Mouse (Mus musculus): ENCODE measurements around the gene Rpl7a. TPM values are rescaled to one million over a fixed set of nuclear protein-coding genes. Genes with fewer than 3 reads are reported as not detected.

The Rpl7a gene
- 873 TPM for total RNA-seq (2023)

GRCm38 (mm10) chr2:26910124-26910993 lies at the start of gene Rpl7a, which contains the start of gene Med22:
Gene Rpl7a (plus strand): TSS chr2:26910764.
Gene Med22 (minus strand): TSS chr2:26910677.

GRCm38 (mm10) chr2:26864879-26865278 lies 45.7 kb upstream of the Rpl7a start, which contains the start of gene Abo:
Gene Abo (minus strand): TSS chr2:26864979.

GRCm38 (mm10) chr2:26902467-26903220 lies 7.9 kb upstream of the Rpl7a start, which contains the start of gene Surf6:
Gene Surf6 (minus strand): TSS chr2:26902879.

GRCm38 (mm10) chr2:26915927-26916728 lies 5.6 kb downstream of the Rpl7a start, which contains the start of the genes Surf2 and Surf1:
Gene Surf2 (plus strand): TSS chr2:26916367.
Gene Surf1 (minus strand): TSS chr2:26916530.

GRCm38 (mm10) chr2:26933304-26934055 lies 22.9 kb downstream of the Rpl7a start, which contains the start of the genes Surf4 and Stkld1:
Gene Surf4 (minus strand): TSS chr2:26933928.
Gene Stkld1 (plus strand): TSS chr2:26934047.

Other genes starting within 250 kb of the Rpl7a start
- gene Lcn4, start 239.5 kb upstream of the Rpl7a start, total RNA-seq (2023) = 3.5 TPM
- not detected for gene Abo, start 45.8 kb upstream of the Rpl7a start, total RNA-seq (2023)
- gene Surf6, start 7.9 kb upstream of the Rpl7a start, total RNA-seq (2023) = 59.3 TPM
- 20.6 TPM for gene Med22, start 87 bp upstream of the Rpl7a start, total RNA-seq (2023)
- gene Surf2, start 5.6 kb downstream of the Rpl7a start, total RNA-seq (2023) = 42.9 TPM
- gene Surf1, start 5.8 kb downstream of the Rpl7a start, total RNA-seq (2023) = 67.4 TPM
- 75.3 TPM for gene Surf4, start 23.2 kb downstream of the Rpl7a start, total RNA-seq (2023)
- gene Stkld1, start 23.3 kb downstream of the Rpl7a start, total RNA-seq (2023) = not detected
- 72.2 TPM for gene Rexo4, start 53.6 kb downstream of the Rpl7a start, total RNA-seq (2023)
- not detected for gene Adamts13, start 62.7 kb downstream of the Rpl7a start, total RNA-seq (2023)
- 37.2 TPM for gene Cacfd1, start 99.2 kb downstream of the Rpl7a start, total RNA-seq (2023)
- 1.6 TPM for gene Slc2a6, start 117.2 kb downstream of the Rpl7a start, total RNA-seq (2023)
- gene Mymk, start 161.4 kb downstream of the Rpl7a start, total RNA-seq (2023) = not detected
- gene Adamtsl2, start 168.6 kb downstream of the Rpl7a start, total RNA-seq (2023) = 0.59 TPM
- 0.18 TPM for gene Fam163b, start 231.7 kb downstream of the Rpl7a start, total RNA-seq (2023)